Mouse (Mus musculus) forebrain, postnatal 0 days (tissue): ENCODE results near the gene Smarcd3. TPM values are rescaled to one million over a fixed set of nuclear protein-coding genes. Genes with fewer than 3 reads are reported as not detected.

Source experiments
- ATAC-seq: fragments of 200-750 bp; cut with Nextera tagmentation; 2 replicates; pipeline ENCODE4 v1.8.0; 2017; ENCODE audit warnings: mild to moderate bottlenecking, moderate library complexity
- DNase-seq: peaks from one replicate; pipeline ENCODE4 v3.0.0-alpha.2; 2015
- H3K27ac ChIP-seq: fragments of 300-500 bp; sonication (generic); 2 replicates; pipeline ENCODE4 v1.5.1; 2014; ENCODE audit warnings: low read depth, mild to moderate bottlenecking, antibody characterized with exemption, low read length, moderate library complexity, mixed read lengths
- H3K27me3 ChIP-seq: fragments of 300-500 bp; sonication (generic); 2 replicates; pipeline ENCODE4 v1.6.1; 2014; ENCODE audit warnings: mild to moderate bottlenecking, low read length, mixed read lengths; ENCODE audit not compliant: insufficient read depth
- H3K36me3 ChIP-seq: fragments of 300-500 bp; sonication (generic); 2 replicates; pipeline ENCODE4 v1.6.1; 2014; ENCODE audit warnings: mild to moderate bottlenecking, moderate library complexity; ENCODE audit not compliant: insufficient read depth
- H3K4me1 ChIP-seq: fragments of 300-500 bp; sonication (generic); 2 replicates; pipeline ENCODE4 v1.6.1; 2014; ENCODE audit warnings: antibody characterized with exemption; ENCODE audit not compliant: insufficient read depth
- H3K4me2 ChIP-seq: fragments of 300-500 bp; sonication (generic); 2 replicates; pipeline ENCODE4 v1.6.1; 2014; ENCODE audit warnings: low read depth, mild to moderate bottlenecking, moderate library complexity
- H3K4me3 ChIP-seq: fragments of 300-500 bp; sonication (generic); 2 replicates; pipeline ENCODE4 v1.5.1; 2014; ENCODE audit warnings: low read depth, low read length, mixed read lengths
- H3K9ac ChIP-seq: fragments of 300-500 bp; sonication (generic); 2 replicates; pipeline ENCODE4 v1.6.1; 2014; ENCODE audit warnings: mild to moderate bottlenecking
- H3K9me3 ChIP-seq: fragments of 300-500 bp; sonication (generic); 2 replicates; pipeline ENCODE4 v1.6.1; 2016; ENCODE audit warnings: low read length
- CTCF ChIP-seq: sonication (generic); IDR thresholded peaks from 2 replicates; pipeline ENCODE4 v1.5.1; 2016; ENCODE audit warnings: antibody characterized with exemption, control low read depth, low read depth
- WGBS: fragments of 180-500 bp; shearing (Covaris S2); extraction: QIAGEN DNeasy Blood & Tissue Kit; methylation state at CpG from one replicate; pipeline ENCODE4 v1.1.7; 2014; 5-methylcytosine and 5-hydroxymethylcytosine counted together
- polyA plus RNA-seq: library from polyadenylated mRNA; unstranded; fragments of >200 nt; fragmentation: Nextera tagmentation; extraction: Ambion mirVana; gene quantifications from 2 replicates; pipeline ENCODE4 v1.2.1, GENCODE M21; 2015
- total RNA-seq: library from RNA; depleted of rRNA; stranded (reverse); fragments of >200 nt; gene quantifications from 2 replicates; pipeline ENCODE4 v1.2.3, GENCODE M21; 2014; rRNA removed

Smarcd3 gene
- total RNA-seq (265 and 272 TPM in 2 replicates), polyA plus RNA-seq (162 and 168 TPM in 2 replicates)

DNA sequence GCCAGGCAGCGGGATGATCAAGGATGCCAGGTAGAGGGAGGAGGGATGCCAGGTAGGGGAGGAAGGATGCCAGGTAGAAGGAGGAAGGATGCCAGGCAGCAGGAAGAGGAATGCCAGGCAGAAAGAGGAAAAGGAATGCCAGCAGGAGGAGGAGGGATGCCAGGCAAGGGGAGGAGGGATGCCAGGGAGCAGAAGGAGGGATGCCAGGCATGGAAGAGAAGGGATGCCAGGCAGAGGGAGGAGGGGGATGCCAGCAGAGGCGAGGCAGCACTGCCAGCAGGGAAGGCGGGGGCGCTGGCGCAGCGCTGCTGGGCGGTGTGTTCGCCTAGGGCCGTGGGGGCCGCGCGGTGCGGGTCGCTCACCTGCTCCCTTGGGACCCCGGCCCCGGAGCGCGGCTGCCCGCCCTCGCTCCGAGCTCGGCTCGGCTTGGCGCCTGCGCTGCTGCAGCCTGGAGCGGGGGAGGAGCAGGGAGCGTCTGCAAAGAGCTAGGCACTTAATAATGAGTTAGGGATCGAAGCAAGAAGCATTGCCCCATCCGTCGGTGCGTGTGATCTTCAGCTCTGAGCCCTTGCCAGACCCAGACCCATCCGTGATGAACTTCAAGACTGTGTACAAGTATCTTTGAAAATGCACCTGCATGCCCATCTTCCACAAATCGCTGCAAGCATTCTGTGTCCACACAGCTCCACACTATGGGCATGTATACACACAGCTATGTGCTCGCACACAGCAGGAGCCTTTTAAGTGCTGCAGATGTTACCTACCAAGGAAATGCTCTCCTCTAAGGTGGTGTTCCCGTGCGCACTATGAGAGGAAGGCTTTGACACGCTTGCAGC, at the start of gene Smarcd3:
Gene Smarcd3, minus strand, starts transcription at position 426 of the 836 bp plus-strand sequence.
- Histone ChIP-seq H3K27ac (peak within 1 kb of the TSS; percentile 79), H3K9ac (peak within 1 kb of the TSS; percentile 82), H3K9me3 (no peaks in the 10 kb centered on the region), H3K4me2 (peak within 1 kb of the TSS; percentile 61), H3K4me3 (peak within 1 kb of the TSS; percentile 63), H3K27me3 (no peaks in the 10 kb centered on the region), H3K36me3 (no peaks in the 10 kb centered on the region), H3K4me1 (peaks cover 28% of the 10 kb centered on the region)
- TF ChIP-seq CTCF, result no peak; the same call in 1 of the 2 replicates
- ATAC-seq (peak; percentile 94), DNase-seq (peak; percentile 91)
- 3% methylated on average over 28 of the region's 37 CpGs for WGBS

GRCm38 (mm10) chr5:24661457-24661856, 37.2 kb upstream of the Smarcd3 start:
- TF ChIP-seq CTCF, result no peak
- H3K36me3 ChIP-seq, result no peaks in the 10 kb centered on the region
- DNase-seq (no peak), ATAC-seq (no peak)
- H3K27ac ChIP-seq, result no peak overlapping the region
- no peaks in the 10 kb centered on the region for H3K9me3 ChIP-seq
- 71% methylated on average over 6 of the region's 6 CpGs for WGBS
- H3K4me2 ChIP-seq, result no peak overlapping the region
- H3K9ac ChIP-seq, result no peak overlapping the region
- H3K4me3 ChIP-seq, result no peak overlapping the region
- no peaks in the 10 kb centered on the region for H3K4me1 ChIP-seq
- no peaks in the 10 kb centered on the region for H3K27me3 ChIP-seq

- no peak overlapping the region for H3K4me2 ChIP-seq
- H3K4me3 ChIP-seq, result no peak overlapping the region
- H3K36me3 ChIP-seq, result no peaks in the 10 kb centered on the region
- no peaks in the 10 kb centered on the region for H3K9me3 ChIP-seq
- no peaks in the 10 kb centered on the region for H3K4me1 ChIP-seq
- H3K27ac ChIP-seq, result no peak overlapping the region
- DNase-seq, result no peak
- no peak for TF ChIP-seq CTCF
- H3K9ac ChIP-seq, result no peak overlapping the region
- WGBS, result 74% methylated on average over 3 of the region's 4 CpGs
- no peak for ATAC-seq
- no peaks in the 10 kb centered on the region for H3K27me3 ChIP-seq
These were observed 35.7 kb upstream of the Smarcd3 start for GRCm38 (mm10) chr5:24659708-24660423.

DNA sequence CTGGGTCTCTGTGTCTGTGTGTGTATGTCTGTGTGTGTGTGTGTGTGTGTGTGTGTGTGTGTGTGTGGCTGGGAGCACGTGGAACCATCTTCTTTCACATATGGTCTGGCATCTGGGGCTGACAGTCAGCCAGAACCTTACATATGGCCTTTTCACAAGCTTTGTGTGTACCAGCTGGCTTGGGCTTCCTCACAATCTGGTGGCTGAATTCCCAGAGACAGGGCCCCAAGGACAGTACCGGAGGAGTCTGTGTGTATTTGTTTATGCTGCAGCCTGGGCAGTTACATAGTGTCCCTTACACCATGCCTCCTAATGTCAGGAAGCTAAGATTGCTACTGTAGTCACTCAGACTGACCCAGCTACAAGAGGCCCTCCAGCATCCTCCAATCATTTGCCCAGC, 32.9 kb upstream of the Smarcd3 start:
- WGBS, result 38% methylated on average over 2 of the region's 2 CpGs
- Histone ChIP-seq H3K4me1 (no peaks in the 10 kb centered on the region), H3K27ac (no peak overlapping the region), H3K9ac (no peak overlapping the region), H3K9me3 (no peaks in the 10 kb centered on the region), H3K4me3 (no peak overlapping the region), H3K27me3 (no peaks in the 10 kb centered on the region), H3K4me2 (no peak overlapping the region), H3K36me3 (no peaks in the 10 kb centered on the region)
- TF ChIP-seq CTCF, result no peak
- ATAC-seq, result peak; percentile 55
- DNase-seq, result peak; percentile 87

GRCm38 (mm10) chr5:24654491-24654890, 30.3 kb upstream of the Smarcd3 start:
- ATAC-seq, result no peak
- no peaks in the 10 kb centered on the region for H3K36me3 ChIP-seq
- no peak overlapping the region for H3K27ac ChIP-seq
- H3K4me2 ChIP-seq, result no peak overlapping the region
- H3K9me3 ChIP-seq, result no peaks in the 10 kb centered on the region
- no peak overlapping the region for H3K4me3 ChIP-seq
- no peaks in the 10 kb centered on the region for H3K27me3 ChIP-seq
- WGBS, result 82% methylated on average over 6 of the region's 6 CpGs
- no peak for DNase-seq
- H3K4me1 ChIP-seq, result no peaks in the 10 kb centered on the region
- H3K9ac ChIP-seq, result no peak overlapping the region
- TF ChIP-seq CTCF, result no peak

DNA sequence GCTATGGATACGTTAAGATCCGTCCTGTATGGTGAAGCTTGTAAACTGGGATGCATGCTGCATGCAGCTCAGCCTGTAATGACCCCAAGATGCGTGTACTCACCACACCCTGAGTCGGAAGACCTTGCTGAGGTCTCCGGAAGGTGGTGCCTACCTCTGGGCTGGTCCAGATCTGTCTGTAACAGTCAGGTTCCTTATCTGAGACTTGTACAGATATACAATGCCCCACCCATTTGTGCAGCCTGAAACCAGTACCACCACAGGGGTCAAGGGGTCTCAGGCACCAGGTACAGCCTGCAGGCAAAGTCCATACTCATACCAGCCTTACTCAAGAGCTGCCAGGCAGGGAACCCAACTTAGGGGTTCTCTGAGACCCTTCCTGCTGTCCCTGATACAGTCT, 28.6 kb upstream of the Smarcd3 start:
- Histone ChIP-seq H3K4me1 (no peaks in the 10 kb centered on the region), H3K9ac (no peak overlapping the region), H3K27me3 (no peaks in the 10 kb centered on the region), H3K27ac (no peak overlapping the region), H3K9me3 (no peaks in the 10 kb centered on the region), H3K36me3 (no peaks in the 10 kb centered on the region), H3K4me2 (no peak overlapping the region), H3K4me3 (no peak overlapping the region)
- no peak for ATAC-seq
- no peak for TF ChIP-seq CTCF
- 92% methylated on average over 5 of the region's 5 CpGs for WGBS
- DNase-seq, result no peak
